Mouse (Mus musculus): ENCODE measurements around the gene Ercc5. TPM values are rescaled to one million over a fixed set of nuclear protein-coding genes. Genes with fewer than 3 reads are reported as not detected.

The Ercc5 gene
- 10 to 100 TPM; 18.4 to 22.5 TPM for total RNA-seq (2021)
- long read RNA-seq, experiment 1, transcript Ercc5-201 (15 exons, 3,907 nt) = major isoform, 13 of 16 reads
- long read RNA-seq, experiment 1, partial matches to known transcripts = 1 of 16 reads
- long read RNA-seq, experiment 1, other reads (novel, unspliced or antisense) = 2 of 16 reads
- long read RNA-seq, experiment 2, transcript Ercc5-201 (15 exons, 3,907 nt) = major isoform, 13 of 19 reads
- long read RNA-seq, experiment 2, partial matches to known transcripts = 1 of 19 reads
- long read RNA-seq, experiment 2, other reads (novel, unspliced or antisense) = 5 of 19 reads

DNA sequence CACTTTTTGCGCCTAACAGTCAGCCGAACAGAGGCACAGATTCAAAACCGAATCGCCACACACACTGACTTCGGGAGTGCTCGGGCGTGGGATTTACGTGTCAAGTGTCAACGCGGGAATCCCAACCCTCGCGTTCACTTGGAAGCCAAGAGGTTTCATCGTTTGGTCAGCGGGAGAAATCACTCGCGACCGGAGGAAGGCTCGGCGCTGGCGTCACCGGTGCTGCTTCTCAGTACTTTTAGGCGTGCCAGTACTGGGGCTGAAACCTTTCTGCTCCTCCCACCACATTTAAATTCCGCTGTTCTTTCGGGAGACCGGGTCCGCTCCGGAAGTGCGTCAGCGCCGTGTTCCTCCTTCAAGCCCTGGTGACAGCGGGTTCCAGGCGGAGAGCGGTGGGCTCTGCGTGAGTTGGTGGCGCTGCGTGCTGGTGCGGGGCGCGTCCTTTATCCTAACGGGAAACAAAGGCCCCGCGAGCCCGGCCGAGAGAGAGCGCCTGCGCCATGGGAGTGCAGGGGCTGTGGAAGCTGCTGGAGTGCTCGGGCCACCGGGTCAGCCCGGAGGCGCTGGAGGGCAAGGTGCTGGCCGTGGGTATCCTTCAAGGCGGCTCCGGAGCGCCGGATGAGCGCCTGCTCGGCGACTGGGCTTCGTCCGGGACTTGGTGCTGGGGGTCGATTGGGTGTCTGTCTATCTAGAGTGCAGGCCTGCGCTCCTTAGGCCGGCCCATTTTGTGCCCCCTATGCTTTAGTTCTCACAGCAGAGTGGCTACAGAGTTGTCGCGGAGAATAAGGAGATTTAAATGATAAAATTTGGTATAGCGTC lies at the start of gene Ercc5:
Gene Ercc5 (plus strand): TSS at position 182 of the 819 bp plus-strand sequence.
- peak; percentile 82 to 91 for DNase-seq (ENCODE audit: low spot score in 2 of 2)

DNA sequence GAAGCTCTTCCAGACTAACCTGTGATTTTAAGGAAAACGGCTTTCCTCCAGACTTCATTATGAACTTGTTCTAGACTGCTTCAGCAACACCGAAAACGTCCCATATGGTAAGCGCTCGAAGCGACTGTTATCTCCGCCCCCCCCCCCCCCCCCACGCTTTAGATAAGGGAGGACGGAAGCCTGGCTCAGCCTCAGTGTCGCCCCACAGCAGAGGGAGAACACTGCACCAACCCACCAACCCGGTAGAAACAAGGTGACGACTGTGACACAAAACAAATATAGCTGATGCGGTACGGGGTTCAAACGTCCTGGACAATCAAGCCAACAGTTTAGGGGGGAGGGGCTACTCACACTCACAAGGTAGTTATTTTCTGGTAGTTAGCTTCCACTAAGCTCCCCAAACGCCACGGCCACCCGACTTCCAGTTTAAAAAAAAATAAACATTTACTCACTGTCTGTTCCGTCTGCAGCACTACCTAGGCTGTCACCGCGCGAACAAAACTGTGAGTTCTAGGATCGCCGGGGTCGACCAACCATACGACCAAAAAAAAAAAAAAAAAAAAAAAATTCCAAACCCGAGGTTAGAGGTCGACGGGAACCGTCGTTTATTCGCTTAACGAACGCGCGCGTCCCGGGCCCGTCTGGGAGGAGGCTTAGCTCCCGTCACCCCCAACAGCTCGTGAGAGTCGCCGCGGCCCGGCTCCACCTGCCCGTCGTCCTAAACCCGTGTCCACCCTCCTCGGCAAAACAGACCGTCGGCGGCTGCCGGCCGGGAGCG lies 45.9 kb upstream of the Ercc5 start:
- peak; percentile 22 for DNase-seq (ENCODE audit: low spot score in 2 of 2)

DNA sequence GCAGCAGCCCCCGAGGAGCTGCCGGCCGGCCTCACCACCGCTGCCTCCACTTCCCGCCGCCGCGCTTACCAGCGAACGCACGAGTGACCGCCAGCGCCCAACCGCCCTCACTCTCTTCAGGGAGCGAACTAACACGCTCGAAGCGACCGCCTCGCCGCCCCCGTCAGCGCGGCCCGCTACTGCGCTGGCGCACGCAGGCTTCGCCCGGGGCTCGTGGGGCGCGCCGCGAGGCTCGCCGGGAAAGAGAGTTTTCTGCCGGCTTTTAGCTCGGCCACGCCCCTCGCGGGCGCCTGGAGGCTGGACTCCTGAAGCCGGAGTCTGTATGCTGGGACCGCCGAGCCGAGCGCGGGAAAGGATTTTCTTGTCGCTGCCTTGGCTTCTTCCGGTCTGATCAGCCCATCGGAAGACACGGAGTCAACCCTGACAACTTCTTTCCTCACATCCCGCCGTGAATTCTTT lies 45.3 kb upstream of the Ercc5 start, which contains the start of gene Tex30:
Gene Tex30 (minus strand): TSS at position 183 of the 459 bp plus-strand sequence.
- DNase-seq (ENCODE audit: low spot score in 2 of 2) = peak; percentile 89 to 95

DNA sequence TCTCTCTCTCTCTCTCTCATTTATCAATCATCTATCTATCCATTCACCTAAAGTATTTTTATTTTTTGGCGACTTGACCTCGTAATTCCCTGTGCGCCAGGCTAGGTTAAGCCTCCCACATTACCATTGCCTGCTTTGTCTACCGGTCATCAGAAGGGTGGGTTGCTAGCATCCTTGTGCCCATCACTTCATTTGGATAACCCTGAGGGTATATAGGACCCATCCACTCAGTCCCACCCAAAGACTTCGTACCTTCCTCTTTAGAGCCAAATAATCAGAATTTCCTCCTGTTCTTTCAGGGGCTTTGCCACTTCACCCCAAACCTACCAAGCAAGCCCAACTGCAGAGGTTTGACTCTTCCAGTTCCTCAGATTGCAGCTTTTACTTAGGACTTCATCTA lies 44.6 kb upstream of the Ercc5 start:
- no peak for DNase-seq (ENCODE audit: low spot score in 2 of 2)

DNA sequence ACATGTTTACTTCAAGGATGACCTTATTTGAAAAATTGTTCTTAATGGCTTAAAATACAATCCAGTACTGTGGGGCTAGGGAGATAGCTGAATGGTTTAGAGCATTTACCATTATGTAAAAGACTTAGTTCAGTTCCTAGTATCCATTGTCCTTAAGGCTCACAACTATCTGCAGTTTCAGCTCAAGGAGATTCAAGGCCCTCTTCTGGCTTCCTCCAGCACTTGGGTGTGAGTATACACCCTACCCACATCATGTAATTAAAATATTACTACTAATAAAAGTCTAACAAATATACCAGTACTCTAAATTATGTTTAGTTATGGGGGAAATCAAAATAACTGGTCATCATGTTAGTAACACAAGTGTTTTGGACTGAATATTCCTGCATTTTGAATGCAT lies 30.0 kb upstream of the Ercc5 start:
- no peak for DNase-seq (ENCODE audit: low spot score in 2 of 2)

DNA sequence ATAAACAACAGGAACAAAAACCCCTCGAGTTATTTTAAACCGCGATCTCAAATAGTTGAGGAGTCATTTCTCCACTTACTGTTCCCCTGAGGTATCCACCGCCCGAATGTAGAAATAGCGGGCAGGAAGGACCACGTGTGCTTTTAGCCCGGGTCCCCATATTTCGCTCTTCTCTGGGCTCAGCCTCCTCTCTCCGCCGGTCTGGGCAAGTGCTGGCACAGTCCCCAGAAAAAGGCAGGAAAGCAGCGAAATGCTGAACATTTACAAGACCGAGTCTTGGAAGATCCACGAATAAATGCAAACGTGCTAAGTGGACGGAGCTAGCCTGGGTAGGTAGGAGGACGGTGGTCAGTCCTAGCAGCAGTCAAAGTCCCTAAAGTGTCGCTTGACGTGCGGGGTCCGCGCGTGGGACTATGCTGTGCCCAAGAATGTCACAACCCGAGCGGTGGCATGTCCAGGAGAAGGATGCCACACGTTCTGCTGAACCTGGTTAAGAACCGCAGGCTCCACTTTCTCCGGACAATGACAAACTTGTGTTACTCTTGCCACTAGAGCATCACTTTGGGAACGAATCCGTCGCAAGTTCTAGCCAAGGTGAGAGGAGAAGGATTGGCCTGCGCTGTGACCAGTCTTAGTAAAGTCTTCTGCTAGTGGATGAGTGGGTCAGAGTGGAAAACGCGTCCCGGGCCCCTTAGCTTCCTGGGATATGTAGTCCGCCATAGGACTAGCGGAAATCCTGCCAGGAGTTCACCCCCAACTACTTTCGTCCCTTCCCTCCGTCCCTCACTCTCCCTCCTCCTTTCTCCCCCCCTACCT lies 29.1 kb upstream of the Ercc5 start, which contains the start of the genes Kdelc1 and Bivm:
Gene Kdelc1 (minus strand): TSS at position 570 of the 816 bp plus-strand sequence.
Gene Bivm (plus strand): TSS at position 719 of the 816 bp plus-strand sequence.
- DNase-seq (ENCODE audit: low spot score in 2 of 2) = peak; percentile 81 to 96

DNA sequence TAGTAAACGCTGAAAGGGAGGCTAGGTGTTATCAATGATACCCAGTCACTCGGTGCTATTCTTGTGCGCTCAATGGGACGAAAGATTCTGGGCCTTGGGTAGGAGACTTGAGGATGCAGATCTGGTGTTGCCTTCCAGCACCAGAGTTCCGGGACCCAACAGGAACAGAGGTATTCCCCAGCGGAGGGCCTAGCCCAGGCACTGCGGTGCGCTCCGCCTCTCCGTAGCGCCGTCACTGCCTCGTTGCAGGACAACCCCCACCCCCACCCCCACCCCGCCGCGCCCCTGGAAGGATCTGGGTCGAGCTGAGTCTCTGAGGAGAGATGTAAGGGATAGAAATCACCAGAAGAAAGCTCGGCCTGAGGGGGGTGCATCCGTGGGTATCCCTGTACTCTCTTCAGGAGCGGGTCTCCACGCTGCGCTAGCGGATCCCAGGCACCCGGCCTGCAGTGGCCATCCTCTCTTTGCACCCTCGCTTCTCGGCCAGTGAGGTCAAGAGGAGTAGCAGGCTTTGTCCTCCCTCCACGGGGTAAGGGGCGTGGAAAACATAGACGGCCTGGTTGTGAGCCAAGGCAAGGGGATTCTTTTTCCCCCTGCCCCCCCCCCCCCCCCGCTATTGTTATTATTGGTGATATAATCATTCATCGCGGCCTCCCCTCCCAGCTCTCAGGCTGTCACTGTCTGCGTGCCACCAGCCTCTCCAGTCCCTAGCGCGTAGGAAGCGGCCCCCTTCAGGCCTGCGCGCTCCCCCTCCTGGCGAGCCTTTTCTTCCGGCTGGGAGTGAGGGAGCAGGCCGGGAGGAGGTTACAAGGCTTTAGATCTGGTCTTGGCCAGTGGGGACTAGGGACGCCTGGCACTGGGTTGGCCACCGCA lies 28.1 kb upstream of the Ercc5 start:
- DNase-seq (ENCODE audit: low spot score in 2 of 2) = peak; percentile 75 to 84

DNA sequence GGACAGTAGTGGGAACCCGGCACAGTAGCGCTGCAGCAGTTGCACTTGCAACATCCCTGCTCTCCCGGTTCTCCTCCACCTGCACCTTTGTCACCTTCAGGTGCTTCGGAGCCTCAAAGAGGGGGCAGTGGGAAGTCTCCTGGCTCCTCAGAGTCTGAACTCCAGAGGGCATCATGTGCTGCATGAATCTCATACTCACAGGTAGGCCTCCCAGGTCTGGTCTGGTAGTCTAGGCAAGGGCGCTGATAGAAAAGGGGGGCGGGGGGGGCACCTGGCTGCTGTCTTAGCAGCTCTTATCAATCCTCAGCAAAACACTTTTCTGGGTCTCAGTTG lies 27.5 kb upstream of the Ercc5 start:
- no peak for DNase-seq (ENCODE audit: low spot score in 2 of 2)

DNA sequence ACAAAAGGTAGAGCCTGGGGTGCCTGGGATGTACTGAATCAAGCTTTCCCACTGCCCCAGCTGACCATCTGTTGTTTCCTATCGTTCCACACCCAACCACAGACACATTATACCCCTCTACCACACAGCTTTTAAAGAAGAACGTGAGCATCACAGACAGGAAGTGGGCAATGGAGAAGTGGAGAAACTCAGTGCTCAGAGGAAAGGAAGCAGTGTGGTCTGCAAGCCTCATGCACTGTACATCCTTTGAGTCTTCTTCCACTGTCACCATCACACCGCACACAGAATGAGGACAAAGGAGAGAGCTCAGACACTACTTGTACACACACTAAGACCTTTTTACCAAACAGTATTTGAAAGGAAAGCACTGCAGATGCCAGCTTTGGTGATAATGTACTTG lies 25.3 kb upstream of the Ercc5 start:
- DNase-seq (ENCODE audit: low spot score in 2 of 2) = no peak

DNA sequence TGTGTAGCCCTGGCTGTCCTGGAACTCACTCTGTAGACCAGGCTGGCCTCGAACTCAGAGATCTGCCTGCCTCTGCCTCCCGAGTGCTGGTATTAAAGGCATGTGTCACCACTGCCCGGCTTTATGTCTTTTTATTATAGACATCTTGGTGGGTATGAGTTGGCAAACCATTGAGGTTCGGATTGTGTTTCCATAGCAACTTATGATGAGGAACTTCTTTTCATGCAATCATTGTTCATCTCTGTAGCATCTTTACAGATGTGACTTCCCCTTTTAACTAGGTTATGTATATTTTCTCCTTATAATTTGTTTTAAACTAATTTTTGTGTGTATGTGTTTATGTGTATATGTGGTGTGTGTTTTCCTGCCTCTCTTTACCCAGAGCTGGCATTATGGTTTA lies 22.0 kb upstream of the Ercc5 start:
- DNase-seq (ENCODE audit: low spot score in 2 of 2) = no peak

DNA sequence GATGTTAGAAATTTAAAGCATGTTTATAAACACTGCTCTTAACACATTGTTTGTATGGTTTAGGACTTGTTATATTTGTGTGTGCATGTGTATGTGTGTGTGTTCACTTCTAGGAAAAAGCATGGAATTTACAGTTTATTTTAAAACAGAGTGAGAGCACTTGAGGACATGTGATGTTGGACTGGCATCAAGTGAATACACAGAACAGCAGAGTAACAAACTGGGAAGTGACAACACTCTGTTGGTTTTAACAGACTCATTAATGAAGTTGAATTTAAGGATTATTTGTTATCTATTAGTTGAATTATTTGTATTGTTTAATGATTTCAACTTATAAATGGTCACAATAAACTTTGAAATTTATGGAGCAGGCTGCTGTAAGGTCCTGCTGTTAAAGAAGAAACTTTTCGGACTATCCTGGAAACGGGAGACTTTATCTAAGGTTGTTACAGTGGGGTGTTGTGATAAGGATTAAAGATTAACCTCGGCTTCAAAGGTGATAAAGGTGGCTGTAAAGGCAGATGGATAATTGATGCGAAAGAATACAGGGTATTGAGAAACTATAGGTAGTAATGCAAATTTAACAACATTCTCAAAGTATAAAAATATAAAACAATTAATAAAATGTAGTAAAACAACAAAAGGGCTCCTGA lies 17.5 kb upstream of the Ercc5 start:
- DNase-seq (ENCODE audit: low spot score in 2 of 2) = no peak

DNA sequence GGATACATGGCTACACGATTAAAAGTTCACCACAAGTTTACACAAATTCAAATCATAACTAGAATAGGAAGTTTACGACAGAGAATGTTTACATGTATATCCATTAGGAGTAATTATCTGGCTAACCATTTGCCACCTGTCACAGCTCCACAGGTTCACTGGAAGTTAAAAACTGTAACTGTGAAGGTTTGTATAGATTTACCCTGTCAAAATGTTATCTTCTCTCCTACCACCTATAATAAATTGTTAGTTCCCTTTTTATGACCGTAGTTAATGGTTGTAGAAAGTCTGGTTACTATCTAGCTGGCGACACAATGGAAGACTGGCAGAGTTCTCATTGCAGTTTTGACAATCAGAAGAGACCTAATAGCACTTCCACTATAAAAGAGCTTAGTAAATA lies 7.3 kb upstream of the Ercc5 start:
- no peak for DNase-seq (ENCODE audit: low spot score in 2 of 2)

DNA sequence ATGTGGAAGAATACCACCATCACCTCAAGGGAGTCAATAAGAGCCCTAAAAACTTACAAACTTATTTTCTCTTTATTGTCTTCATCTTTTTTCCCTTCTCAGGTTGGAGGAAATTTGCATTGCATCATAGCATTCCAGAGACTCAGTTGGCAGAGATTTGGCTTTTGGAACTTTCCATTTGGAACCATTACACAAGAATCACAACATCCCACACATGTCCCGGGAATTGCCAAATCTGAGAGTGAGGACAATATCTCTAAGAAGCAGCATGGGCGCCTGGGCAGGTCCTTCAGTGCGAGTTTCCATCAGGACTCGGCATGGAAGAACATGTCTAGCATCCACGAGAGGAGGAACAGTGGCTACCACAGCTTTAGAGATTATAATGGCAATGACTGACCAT lies 4.8 kb upstream of the Ercc5 start:
- no peak for DNase-seq (ENCODE audit: low spot score in 2 of 2)

DNA sequence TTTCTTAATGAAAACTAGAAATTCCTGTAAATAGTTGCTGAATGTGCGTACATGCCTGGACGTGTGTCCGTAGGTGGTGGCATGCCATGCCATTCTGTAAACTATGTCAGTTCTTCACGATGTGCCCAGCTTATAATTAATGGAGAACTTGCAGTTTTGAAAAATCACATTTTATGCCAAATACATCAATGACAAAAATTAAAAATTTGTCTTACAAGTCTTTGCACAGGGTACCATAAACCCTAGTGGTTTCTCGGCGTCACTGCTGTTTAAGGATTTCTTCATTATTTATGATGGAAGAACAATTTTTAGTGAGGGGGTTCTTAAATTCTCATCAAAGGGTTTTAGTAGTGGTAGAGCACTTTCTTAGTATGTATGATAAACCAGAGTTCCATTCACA lies 1.2 kb downstream of the Ercc5 start:
- DNase-seq (ENCODE audit: low spot score in 2 of 2) = no peak

DNA sequence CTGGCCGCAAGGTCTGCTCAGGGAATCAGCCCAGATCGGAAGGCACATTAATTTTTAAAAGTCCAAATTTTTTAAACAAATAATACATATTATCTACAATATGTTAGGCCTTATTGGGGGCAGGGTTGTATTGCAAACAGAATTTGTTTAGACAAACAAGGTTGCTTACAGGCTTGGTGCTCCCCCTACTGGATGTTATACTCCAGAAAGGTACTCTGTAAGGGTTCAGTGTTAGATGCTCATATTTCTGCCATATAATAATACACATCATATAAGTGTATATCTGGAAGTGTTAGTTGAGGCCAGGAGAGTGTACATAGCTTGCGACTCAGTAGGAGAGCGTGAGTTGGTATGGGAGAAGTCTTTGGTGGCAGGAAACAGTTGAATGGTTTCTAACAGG lies 7.7 kb downstream of the Ercc5 start:
- no peak for DNase-seq (ENCODE audit: low spot score in 2 of 2)

DNA sequence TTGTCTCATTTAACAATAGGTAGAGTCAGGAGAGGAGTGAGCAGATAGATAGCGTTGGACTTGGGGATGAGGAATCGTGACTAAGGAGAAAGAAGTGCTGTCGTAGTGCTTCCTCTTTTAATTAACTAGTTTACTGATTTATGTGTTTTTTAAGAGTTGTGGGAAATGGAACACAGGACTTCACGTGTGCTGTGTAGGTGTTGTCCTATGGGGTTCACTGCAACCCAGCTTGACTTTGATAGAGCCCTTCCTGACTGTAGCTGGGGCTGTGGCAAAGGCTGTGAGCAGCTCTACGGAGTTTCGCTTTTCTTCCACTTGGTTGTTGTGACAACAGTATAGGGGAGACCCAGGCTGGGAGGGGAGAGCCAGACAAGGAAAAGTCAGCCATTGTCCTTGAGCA lies 10.8 kb downstream of the Ercc5 start:
- DNase-seq (ENCODE audit: low spot score in 2 of 2) = no peak

DNA sequence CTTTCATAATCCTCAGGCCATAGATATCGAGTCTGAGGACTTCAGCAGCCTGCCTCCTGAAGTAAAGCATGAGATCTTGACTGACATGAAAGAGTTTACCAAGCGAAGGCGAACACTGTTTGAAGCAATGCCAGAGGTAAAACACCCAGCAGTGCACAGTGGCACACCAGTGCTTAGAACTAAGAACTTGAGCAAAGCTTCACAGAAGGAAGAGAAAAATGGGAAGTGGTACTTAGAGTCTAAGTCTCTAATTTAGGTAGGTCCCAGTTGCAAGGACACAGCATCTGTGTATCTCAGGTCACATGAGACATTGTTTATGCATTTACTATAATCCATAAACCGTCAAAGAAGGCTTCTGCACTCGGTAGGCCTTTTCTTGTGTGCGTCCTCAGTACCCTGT lies 14.3 kb downstream of the Ercc5 start:
- DNase-seq (ENCODE audit: low spot score in 2 of 2) = no peak

DNA sequence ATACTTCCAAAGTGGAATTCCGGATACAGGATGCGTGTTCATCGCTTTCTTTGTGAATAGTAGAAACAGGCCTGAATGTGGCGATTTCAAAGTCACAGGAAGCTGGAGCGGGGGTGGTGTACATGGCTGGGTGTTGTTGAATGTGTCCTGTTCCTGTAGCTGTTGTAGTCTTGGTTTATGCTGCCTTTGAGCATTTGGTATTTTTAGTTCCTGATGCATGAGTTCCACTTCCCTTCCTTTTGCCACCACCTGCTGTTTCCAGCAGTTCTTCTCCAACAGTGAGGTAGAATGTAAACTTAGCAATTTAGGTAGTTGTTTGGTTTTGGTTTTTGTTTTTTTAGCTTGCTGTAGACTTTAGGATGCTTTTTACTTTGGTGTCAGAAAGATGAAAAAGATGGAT lies 14.8 kb downstream of the Ercc5 start:
- no peak for DNase-seq (ENCODE audit: low spot score in 2 of 2)

DNA sequence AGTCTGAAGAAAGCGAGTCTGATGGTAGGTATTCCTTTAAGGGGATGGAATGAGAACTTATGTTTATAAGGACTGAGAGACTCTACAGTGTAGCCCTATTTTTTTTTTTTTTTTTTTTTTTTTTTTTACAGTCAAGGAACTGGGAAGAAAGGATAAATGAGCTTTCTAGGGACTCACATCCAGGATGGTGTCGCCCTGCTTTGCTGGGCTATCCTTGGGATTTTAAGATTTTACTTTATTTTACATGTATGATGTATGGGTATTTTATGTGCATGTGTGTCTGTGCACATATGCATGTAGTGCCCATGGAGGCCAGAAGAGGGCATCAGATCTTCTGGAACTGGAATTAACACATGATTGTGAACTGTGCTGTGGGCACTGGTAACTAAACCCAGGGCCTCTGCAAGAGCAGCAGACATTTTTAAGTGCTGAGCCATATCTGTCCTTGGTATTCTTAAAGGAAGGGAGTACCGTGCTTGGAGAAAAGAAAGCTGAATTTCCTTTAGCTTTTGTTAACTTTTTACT lies 20.4 kb downstream of the Ercc5 start:
- no peak for DNase-seq (ENCODE audit: low spot score in 2 of 2)

Measured in layer of hippocampus, postnatal 14 days (tissue).